Mouse (Mus musculus) stomach, postnatal 0 days (tissue): ENCODE data around the gene Rrp1. TPM values are rescaled to one million over a fixed set of nuclear protein-coding genes. Genes with fewer than 3 reads are reported as not detected.

ENCODE experiments used
- ATAC-seq: fragments of 200-750 bp; cut with Nextera tagmentation; 2 replicates; pipeline ENCODE4 v1.8.0; 2017; ENCODE audit not compliant: low FRiP score, low TSS enrichment
- DNase-seq: peaks from one replicate; pipeline ENCODE4 v3.0.0-alpha.2; 2016; ENCODE audit warnings: low spot score
- H3K27ac ChIP-seq: fragments of 300-500 bp; sonication (generic); replicated peaks from 2 replicates; pipeline ENCODE4 v1.5.1; 2014; ENCODE audit warnings: mild to moderate bottlenecking, control low read depth
- H3K27me3 ChIP-seq: fragments of 300-500 bp; sonication (generic); 2 replicates; pipeline ENCODE4 v1.6.1; 2014; ENCODE audit warnings: low read length; ENCODE audit not compliant: control insufficient read depth, insufficient read depth
- H3K36me3 ChIP-seq: fragments of 300-500 bp; sonication (generic); 2 replicates; pipeline ENCODE4 v1.6.1; 2014; ENCODE audit warnings: low read length, mixed read lengths; ENCODE audit not compliant: control insufficient read depth, insufficient read depth
- H3K4me1 ChIP-seq: fragments of 300-500 bp; sonication (generic); replicated peaks from 2 replicates; pipeline ENCODE4 v1.6.1; 2014; ENCODE audit warnings: antibody characterized with exemption; ENCODE audit not compliant: control insufficient read depth, insufficient read depth
- H3K4me2 ChIP-seq: fragments of 300-500 bp; sonication (generic); replicated peaks from 2 replicates; pipeline ENCODE4 v1.6.1; 2014; ENCODE audit warnings: low read depth, mild to moderate bottlenecking, control low read depth, moderate library complexity
- H3K4me3 ChIP-seq: fragments of 300-500 bp; sonication (generic); 2 replicates; pipeline ENCODE4 v1.5.1; 2014; ENCODE audit warnings: low read depth, low read length, control low read depth
- H3K9ac ChIP-seq: fragments of 300-500 bp; sonication (generic); 2 replicates; pipeline ENCODE4 v1.6.1; 2014; ENCODE audit warnings: mild to moderate bottlenecking, low read length, control low read depth, mixed read lengths
- H3K9me3 ChIP-seq: fragments of 300-500 bp; sonication (generic); 2 replicates; pipeline ENCODE4 v1.6.1; 2016; ENCODE audit warnings: low read length; ENCODE audit not compliant: control insufficient read depth
- CTCF ChIP-seq: IDR thresholded peaks from 2 replicates; pipeline ENCODE4 v1.5.1; 2016; ENCODE audit warnings: antibody characterized with exemption, low read depth, mild to moderate bottlenecking, moderate library complexity
- EP300 ChIP-seq: optimal IDR thresholded peaks from 2 replicates; pipeline ENCODE3; 2016; ENCODE audit warnings: antibody characterized with exemption
- WGBS: fragments of 180-500 bp; shearing (Covaris S2); extraction: QIAGEN DNeasy Blood & Tissue Kit; methylation state at CpG from one replicate; pipeline ENCODE4 v1.1.7; 2014; 5-methylcytosine and 5-hydroxymethylcytosine counted together
- polyA plus RNA-seq: library from polyadenylated mRNA; unstranded; fragments of >200 nt; fragmentation: Nextera tagmentation; extraction: Ambion mirVana; gene quantifications from 2 replicates; pipeline ENCODE4 v1.2.1, GENCODE M21; 2015

Rrp1 gene
- polyA plus RNA-seq, 1 experiment from 2014 or later, result 148 TPM

- Histone ChIP-seq H3K36me3 (no peaks in the 10 kb centered on the region), H3K4me1 (no peaks in the 10 kb centered on the region), H3K9me3 (no peaks in the 10 kb centered on the region), H3K9ac (no peak overlapping the region), H3K4me2 (no peak overlapping the region), H3K27me3 (0 out of 2 replicates have a peak, but pooled peaks cover 2% of the 10 kb centered on the region), H3K4me3 (no peak overlapping the region), H3K27ac (no peak overlapping the region)
- no peak for DNase-seq
- no peak for ATAC-seq
- 72% methylated on average over 20 of the region's 20 CpGs for WGBS
- no peak for TF ChIP-seq EP300
- no peak for TF ChIP-seq CTCF
These were observed 24.4 kb downstream of the Rrp1 start for GRCm38 (mm10) chr10:78388216-78388980.

GRCm38 (mm10) chr10:78385520-78385919 is 27.3 kb downstream of the Rrp1 start:
- H3K9me3 ChIP-seq, result no peaks in the 10 kb centered on the region
- H3K9ac ChIP-seq, result no peak overlapping the region
- H3K4me2 ChIP-seq, result no peak overlapping the region
- no peaks in the 10 kb centered on the region for H3K36me3 ChIP-seq
- WGBS, result 59% methylated on average over 5 of the region's 5 CpGs
- H3K4me1 ChIP-seq, result no peaks in the 10 kb centered on the region
- no peaks in the 10 kb centered on the region for H3K27me3 ChIP-seq
- DNase-seq, result no peak
- TF ChIP-seq CTCF, result no peak
- TF ChIP-seq EP300, result no peak
- no peak overlapping the region for H3K27ac ChIP-seq
- no peak overlapping the region for H3K4me3 ChIP-seq
- no peak for ATAC-seq

DNA sequence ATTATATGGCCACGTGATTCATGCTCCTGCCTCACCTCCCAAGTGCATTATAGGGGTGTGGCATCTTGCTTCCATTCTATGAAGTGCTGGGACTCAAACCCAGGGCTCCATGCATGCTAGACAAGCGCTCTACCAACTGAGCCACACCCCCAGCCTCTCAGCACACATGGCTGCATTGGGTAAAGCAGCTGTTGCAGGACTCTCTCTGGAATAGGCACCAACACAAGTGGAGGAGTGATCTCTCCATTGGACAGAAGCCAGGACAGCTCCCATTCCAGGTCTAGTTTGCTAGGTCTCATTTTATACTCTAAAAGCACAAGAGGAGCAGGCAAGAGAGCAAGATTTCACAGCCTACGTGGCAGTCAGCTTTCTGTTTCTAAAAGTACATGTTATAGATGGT is 29.3 kb downstream of the Rrp1 start:
- Histone ChIP-seq H3K36me3 (no peaks in the 10 kb centered on the region), H3K9ac (no peak overlapping the region), H3K27me3 (no peaks in the 10 kb centered on the region), H3K27ac (no peak overlapping the region), H3K4me1 (no peaks in the 10 kb centered on the region), H3K4me3 (no peak overlapping the region), H3K9me3 (no peaks in the 10 kb centered on the region), H3K4me2 (no peak overlapping the region)
- DNase-seq (no peak), ATAC-seq (no peak)
- 73% methylated on average over 3 of the region's 3 CpGs for WGBS
- TF ChIP-seq EP300 (no peak), CTCF (no peak)

DNA sequence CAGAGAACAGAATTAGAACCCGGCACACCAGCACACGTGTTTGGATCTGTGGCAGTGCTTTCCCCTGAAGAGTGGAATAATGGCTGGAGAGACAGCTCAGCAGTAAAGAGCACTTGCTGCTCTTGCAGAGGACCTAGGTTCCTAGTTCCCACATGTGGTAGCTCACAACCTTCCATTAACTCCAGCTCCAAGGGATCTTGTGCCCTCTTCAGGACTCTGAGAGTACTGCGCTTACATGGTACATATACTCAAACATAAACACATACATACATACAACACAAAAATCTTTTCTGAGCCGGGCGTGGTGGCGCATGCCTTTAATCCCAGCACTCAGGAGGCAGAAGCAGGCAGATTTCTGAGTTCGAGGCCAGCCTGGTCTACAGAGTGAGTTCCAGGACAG is 34.3 kb downstream of the Rrp1 start:
- TF ChIP-seq EP300 (no peak), CTCF (peak; percentile 34; the same call in 1 of the 2 replicates)
- ATAC-seq (no peak), DNase-seq (no peak)
- Histone ChIP-seq H3K9ac (no peak overlapping the region), H3K4me2 (no peak overlapping the region), H3K27me3 (no peaks in the 10 kb centered on the region), H3K4me1 (no peaks in the 10 kb centered on the region), H3K4me3 (no peak overlapping the region), H3K27ac (no peak overlapping the region), H3K9me3 (no peaks in the 10 kb centered on the region), H3K36me3 (no peaks in the 10 kb centered on the region)
- WGBS, result 99% methylated on average over 7 of the region's 7 CpGs

DNA sequence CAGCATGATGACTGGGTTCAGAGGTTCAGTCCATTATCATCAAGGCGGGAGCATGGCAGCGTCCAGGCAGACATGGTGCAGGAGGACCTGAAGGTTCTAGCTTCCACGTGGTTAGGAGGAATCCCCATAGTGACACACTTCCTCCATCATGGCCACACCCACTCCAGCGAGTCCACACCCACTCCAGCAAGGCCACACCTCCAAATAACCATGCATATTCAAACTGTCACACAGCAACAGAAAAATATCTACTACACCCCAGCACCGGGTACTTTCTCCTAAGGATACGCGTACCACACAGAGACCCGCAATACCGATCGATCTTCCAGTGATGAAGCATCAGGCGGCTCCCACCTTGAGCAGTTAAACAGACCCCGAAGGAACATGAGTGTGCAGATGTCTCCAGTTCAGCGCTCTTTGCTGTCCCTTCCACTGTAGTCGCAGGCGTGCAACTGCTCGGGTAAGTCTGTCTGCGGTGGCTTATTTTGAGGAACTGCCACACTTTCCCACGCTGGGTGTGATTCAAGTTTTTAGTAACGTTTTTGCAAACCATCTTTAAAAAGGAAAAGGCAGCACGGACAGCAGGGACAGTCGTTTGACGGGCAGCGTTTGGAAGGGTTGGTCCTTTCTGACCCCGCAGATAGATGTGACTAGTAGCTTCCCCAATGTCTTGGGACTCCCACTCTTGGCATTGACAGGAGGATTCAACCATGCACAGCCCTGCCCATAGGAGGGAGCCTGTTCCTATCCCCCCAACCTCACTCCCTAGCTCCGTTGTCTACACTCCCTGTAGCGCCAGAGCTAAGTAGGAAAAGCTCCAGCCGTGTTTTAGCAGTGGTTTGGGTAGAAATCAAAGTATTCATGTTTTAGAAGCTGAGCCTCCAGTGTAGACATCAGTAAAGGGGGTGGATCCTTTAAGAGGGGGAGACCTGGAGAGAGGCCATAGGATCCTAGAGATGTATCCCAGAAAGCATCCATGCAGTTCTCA is 39.9 kb downstream of the Rrp1 start:
- H3K36me3 ChIP-seq, result no peaks in the 10 kb centered on the region
- DNase-seq, result no peak
- H3K4me3 ChIP-seq, result no peak overlapping the region
- H3K27ac ChIP-seq, result no peak overlapping the region
- no peaks in the 10 kb centered on the region for H3K9me3 ChIP-seq
- no peak overlapping the region for H3K9ac ChIP-seq
- no peak overlapping the region for H3K4me2 ChIP-seq
- no peaks in the 10 kb centered on the region for H3K27me3 ChIP-seq
- H3K4me1 ChIP-seq, result no peaks in the 10 kb centered on the region
- WGBS, result 63% methylated on average over 27 of the region's 27 CpGs
- TF ChIP-seq CTCF, result no peak
- TF ChIP-seq EP300, result no peak
- no peak for ATAC-seq
